ENCODE assay signal across 16 mouse cellular contexts in the genomic region with DNA sequence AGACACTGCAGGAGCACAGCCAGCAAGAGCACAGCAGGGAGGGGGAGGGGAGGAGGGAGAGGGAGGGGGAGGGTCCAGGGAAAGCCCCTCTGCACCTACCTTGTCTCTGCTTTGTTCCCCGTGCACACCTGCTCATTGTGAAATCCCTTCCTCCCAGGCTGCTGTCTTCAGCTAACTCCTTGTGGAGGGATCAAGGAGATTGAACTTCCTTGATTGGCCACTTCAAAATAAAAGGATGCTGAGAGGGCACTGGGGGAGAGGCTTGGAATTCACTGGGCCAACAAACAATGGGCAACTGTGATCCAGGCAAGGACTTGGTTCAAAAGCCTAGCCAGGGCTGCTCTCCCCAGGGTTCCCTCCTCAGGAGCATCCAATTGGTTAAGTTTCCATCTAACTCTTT. TPM values are rescaled to one million over a fixed set of nuclear protein-coding genes. Genes with fewer than 3 reads are reported as not detected.
"Had no signal": no experiment of that assay in that cellular context is flagged by ENCODE, and none has a peak within 500 bp of the region (broad histone marks: within the 10 kb centered on the region; RNA-seq: fewer than 3 reads in every experiment).

No protein-coding gene starts in this region.

- H3K27ac ChIP-seq: kidney, postnatal 0 days; limb, embryonic 13.5 days; liver, embryonic 14.5 days; neural tube, embryonic 15.5 days; stomach, postnatal 0 days had no signal

- ATAC-seq: intestine, postnatal 0 days had no signal

- H3K4me3 ChIP-seq: limb, embryonic 13.5 days; myocyte; neural tube, embryonic 15.5 days had no signal

- H3K27me3 ChIP-seq: limb, embryonic 13.5 days; neural tube, embryonic 15.5 days had no signal

- H3K36me3 ChIP-seq: limb, embryonic 13.5 days; neural tube, embryonic 15.5 days had no signal

- H3K9me3 ChIP-seq: limb, embryonic 13.5 days; neural tube, embryonic 15.5 days had no signal

- H3K9ac ChIP-seq: liver, embryonic 14.5 days; neural tube, embryonic 15.5 days had no signal

- H3K4me2 ChIP-seq: limb, embryonic 13.5 days; neural tube, embryonic 15.5 days had no signal

- DNase-seq: kidney, adult 8-10 months; kidney, postnatal 36 days; layer of hippocampus, adult 9-11 months; midbrain, embryonic 14.5 days; thymus, adult 2 months; thymus, postnatal 25 days had no signal

RNA-seq across cellular contexts. Expression of a gene that starts 53.9 kb away (rescaled TPM):
- total RNA-seq: layer of hippocampus, adult 18-20 months; left cerebral cortex, postnatal 36 days; liver, adult 2 months had no signal
- polyA plus RNA-seq: kidney, postnatal 0 days; liver, adult 2 months; liver, embryonic 14.5 days; midbrain, embryonic 14.5 days; thymus, adult 2 months had no signal
